Mouse (Mus musculus) midbrain, embryonic 10.5 days (tissue): ENCODE data around the gene Megf8. TPM values are rescaled to one million over a fixed set of nuclear protein-coding genes. Genes with fewer than 3 reads are reported as not detected.
A peak's percentile ranks its signal among the peaks of the same experiment; 100 is the strongest.

Experiments
- DNase-seq: peaks from one replicate; pipeline ENCODE4 v3.0.0-alpha.2; 2017; ENCODE audit warnings: low spot score
- H3K27ac ChIP-seq: fragments of 300-500 bp; sonication (generic); replicated peaks from 2 replicates; pipeline ENCODE4 v1.5.1; 2016; ENCODE audit warnings: mild to moderate bottlenecking
- H3K27me3 ChIP-seq: fragments of 300-500 bp; sonication (generic); 2 replicates; pipeline ENCODE4 v1.6.1; 2016; ENCODE audit warnings: low read depth, mild to moderate bottlenecking; ENCODE audit not compliant: poor library complexity, severe bottlenecking
- H3K36me3 ChIP-seq: fragments of 300-500 bp; sonication (generic); 2 replicates; pipeline ENCODE4 v1.6.1; 2016; ENCODE audit warnings: mild to moderate bottlenecking, moderate library complexity
- H3K4me1 ChIP-seq: fragments of 300-500 bp; sonication (generic); 2 replicates; pipeline ENCODE4 v1.6.1; 2016
- H3K4me3 ChIP-seq: fragments of 300-500 bp; sonication (generic); 2 replicates; pipeline ENCODE4 v1.5.1; 2016; ENCODE audit warnings: mild to moderate bottlenecking, moderate library complexity
- H3K9me3 ChIP-seq: fragments of 300-500 bp; sonication (generic); replicated peaks from 2 replicates; pipeline ENCODE4 v1.6.1; 2016; ENCODE audit warnings: mild to moderate bottlenecking
- WGBS: fragments of 180-500 bp; shearing (Covaris S2); methylation state at CpG from one replicate; pipeline ENCODE4 v1.1.7; 2016; 5-methylcytosine and 5-hydroxymethylcytosine counted together
- polyA plus RNA-seq: library from polyadenylated mRNA; unstranded; fragments of >200 nt; fragmentation: Nextera tagmentation; extraction: Ambion mirVana; gene quantifications from 2 replicates; pipeline ENCODE4 v1.2.1, GENCODE M21; 2016

Megf8 gene
- polyA plus RNA-seq, 1 experiment from 2014 or later, result 13.9 TPM

- WGBS, result 92% methylated on average over 22 of the region's 22 CpGs
- H3K4me3 ChIP-seq, result no peak overlapping the region
- no peaks in the 10 kb centered on the region for H3K27me3 ChIP-seq
- no peaks in the 10 kb centered on the region for H3K9me3 ChIP-seq
- H3K36me3 ChIP-seq, result peaks cover 32% of the 10 kb centered on the region
- DNase-seq, result no peak
- H3K27ac ChIP-seq, result no peak overlapping the region
- peaks cover 51% of the 10 kb centered on the region for H3K4me1 ChIP-seq
These were observed 43.4 kb upstream of the Megf8 start for GRCm38 (mm10) chr7:25273259-25274241.

GRCm38 (mm10) chr7:25274571-25274970 lies 42.4 kb upstream of the Megf8 start:
- H3K4me3 ChIP-seq, result no peak overlapping the region
- DNase-seq, result no peak
- H3K27me3 ChIP-seq, result no peaks in the 10 kb centered on the region
- peaks cover 32% of the 10 kb centered on the region for H3K36me3 ChIP-seq
- H3K9me3 ChIP-seq, result no peaks in the 10 kb centered on the region
- 72% methylated on average over 5 of the region's 5 CpGs for WGBS
- peaks cover 51% of the 10 kb centered on the region for H3K4me1 ChIP-seq
- H3K27ac ChIP-seq, result no peak overlapping the region

GRCm38 (mm10) chr7:25274996-25275395 lies 42.0 kb upstream of the Megf8 start:
- Histone ChIP-seq H3K4me1 (peaks cover 51% of the 10 kb centered on the region), H3K36me3 (peaks cover 32% of the 10 kb centered on the region), H3K27me3 (no peaks in the 10 kb centered on the region), H3K9me3 (no peaks in the 10 kb centered on the region), H3K27ac (no peak overlapping the region), H3K4me3 (no peak overlapping the region)
- WGBS, result 88% methylated on average over 3 of the region's 3 CpGs
- no peak for DNase-seq

GRCm38 (mm10) chr7:25275555-25276298 lies 41.2 kb upstream of the Megf8 start:
- H3K9me3 ChIP-seq, result no peaks in the 10 kb centered on the region
- H3K27me3 ChIP-seq, result no peaks in the 10 kb centered on the region
- H3K4me1 ChIP-seq, result peaks cover 53% of the 10 kb centered on the region
- WGBS, result 70% methylated on average over 9 of the region's 9 CpGs
- peak overlapping the region; percentile 53; the same call in 1 of the 2 replicates for H3K27ac ChIP-seq
- H3K36me3 ChIP-seq, result peaks cover 32% of the 10 kb centered on the region
- peak overlapping the region; percentile 29; the same call in 1 of the 2 replicates for H3K4me3 ChIP-seq
- DNase-seq, result no peak

- H3K4me1 ChIP-seq, result peaks cover 65% of the 10 kb centered on the region
- 88% methylated on average over 4 of the region's 4 CpGs for WGBS
- no peak for DNase-seq
These were observed 39.6 kb upstream of the Megf8 start for GRCm38 (mm10) chr7:25277405-25277804.

GRCm38 (mm10) chr7:25277998-25278340 lies 39.0 kb upstream of the Megf8 start:
- WGBS, result 18% methylated on average over 4 of the region's 4 CpGs
- Histone ChIP-seq H3K9me3 (no peaks in the 10 kb centered on the region), H3K4me1 (peaks cover 69% of the 10 kb centered on the region), H3K36me3 (peaks cover 12% of the 10 kb centered on the region), H3K27me3 (no peaks in the 10 kb centered on the region), H3K4me3 (peak overlapping the region; percentile 86), H3K27ac (peak overlapping the region; percentile 97)
- DNase-seq, result no peak

More at GRCm38 (mm10) chr7:25277405-25277804, 39.6 kb upstream of the Megf8 start:
- H3K27ac ChIP-seq, result peak overlapping the region; percentile 97
- peaks cover 17% of the 10 kb centered on the region for H3K36me3 ChIP-seq
- H3K9me3 ChIP-seq, result no peaks in the 10 kb centered on the region
- no peaks in the 10 kb centered on the region for H3K27me3 ChIP-seq
- peak overlapping the region; percentile 86; the same call in 1 of the 2 replicates for H3K4me3 ChIP-seq

- peaks cover 74% of the 10 kb centered on the region for H3K4me1 ChIP-seq
- peak; percentile 90 for DNase-seq
These were observed 38.5 kb upstream of the Megf8 start for GRCm38 (mm10) chr7:25278341-25279075.

GRCm38 (mm10) chr7:25279076-25279860 lies 37.7 kb upstream of the Megf8 start:
- Histone ChIP-seq H3K4me3 (peak overlapping the region; percentile 86), H3K36me3 (peaks cover under 1% of the 10 kb centered on the region; the same call in 1 of the 2 replicates), H3K27me3 (no peaks in the 10 kb centered on the region), H3K9me3 (no peaks in the 10 kb centered on the region), H3K27ac (peak overlapping the region; percentile 97), H3K4me1 (peaks cover 82% of the 10 kb centered on the region)
- under 1% methylated on average over 49 of the region's 49 CpGs for WGBS
- peak; percentile 89 for DNase-seq

More at GRCm38 (mm10) chr7:25278341-25279075, 38.5 kb upstream of the Megf8 start:
- no peaks in the 10 kb centered on the region for H3K9me3 ChIP-seq
- H3K27me3 ChIP-seq, result no peaks in the 10 kb centered on the region
- under 1% methylated on average over 54 of the region's 60 CpGs for WGBS
- H3K36me3 ChIP-seq, result peaks cover 6% of the 10 kb centered on the region
- H3K4me3 ChIP-seq, result peak overlapping the region; percentile 86
- peak overlapping the region; percentile 97 for H3K27ac ChIP-seq

- H3K4me3 ChIP-seq, result peak overlapping the region; percentile 86
- no peaks in the 10 kb centered on the region for H3K9me3 ChIP-seq
- 5% methylated on average over 6 of the region's 6 CpGs for WGBS
- no peaks in the 10 kb centered on the region for H3K27me3 ChIP-seq
- H3K36me3 ChIP-seq, result peaks cover 10% of the 10 kb centered on the region
- H3K4me1 ChIP-seq, result peaks cover 83% of the 10 kb centered on the region
- H3K27ac ChIP-seq, result peak overlapping the region; percentile 97
- peak; percentile 35 for DNase-seq
These were observed 36.8 kb upstream of the Megf8 start for GRCm38 (mm10) chr7:25279861-25280791.

GRCm38 (mm10) chr7:25281166-25281733 lies 35.7 kb upstream of the Megf8 start:
- 27% methylated on average over 12 of the region's 12 CpGs for WGBS
- Histone ChIP-seq H3K4me3 (peak overlapping the region; percentile 86), H3K27ac (peak overlapping the region; percentile 97), H3K9me3 (no peaks in the 10 kb centered on the region), H3K27me3 (no peaks in the 10 kb centered on the region), H3K36me3 (peaks cover 21% of the 10 kb centered on the region), H3K4me1 (peaks cover 75% of the 10 kb centered on the region)
- DNase-seq, result no peak
